Mouse (Mus musculus) monocyte, adult 5-6 weeks (primary cell): Measurements from ENCODE around the gene 9130023H24Rik. TPM values are rescaled to one million over a fixed set of nuclear protein-coding genes. Genes with fewer than 3 reads are reported as not detected.

Experiments used
- ATAC-seq: fragments of 153-309, 156-312 bp; replicated peaks from 2 replicates; pipeline ENCODE4 v1.8.0; 2017; ENCODE audit warnings: mild to moderate bottlenecking; ENCODE audit not compliant: low TSS enrichment, insufficient number of reproducible peaks, severe bottlenecking, poor library complexity, low FRiP score
- total RNA-seq: library from RNA; stranded (forward); fragments of 200-1000, 200-491, 200-594 nt; gene quantifications from 3 replicates; pipeline ENCODE4 v1.2.3, GENCODE M21; 2017

The 9130023H24Rik gene
- total RNA-seq, result 4.9 to 6.2 TPM (median 5.5 TPM) in 3 replicates

GRCm38 (mm10) chr7:128237927-128238778 is at the start of gene 9130023H24Rik:
9130023H24Rik (minus strand) TSS chr7:128238031.
- ATAC-seq, result peak; percentile 67

- no peak for ATAC-seq
These were observed 47.2 kb upstream of the 9130023H24Rik start for GRCm38 (mm10) chr7:128285060-128285459.

GRCm38 (mm10) chr7:128284047-128284446 is 46.2 kb upstream of the 9130023H24Rik start:
- no peak for ATAC-seq

GRCm38 (mm10) chr7:128282532-128283244 is 44.9 kb upstream of the 9130023H24Rik start:
- no peak for ATAC-seq

- ATAC-seq, result no peak
These were observed 43.9 kb upstream of the 9130023H24Rik start for GRCm38 (mm10) chr7:128281765-128282164.

GRCm38 (mm10) chr7:128279750-128280149 is 41.9 kb upstream of the 9130023H24Rik start:
- no peak for ATAC-seq

GRCm38 (mm10) chr7:128276051-128276450 is 38.2 kb upstream of the 9130023H24Rik start:
- ATAC-seq, result no peak

GRCm38 (mm10) chr7:128271496-128271895 is 33.7 kb upstream of the 9130023H24Rik start:
- ATAC-seq, result no peak

- ATAC-seq, result no peak
These were observed 32.6 kb upstream of the 9130023H24Rik start for GRCm38 (mm10) chr7:128270431-128270850.

- no peak for ATAC-seq
These were observed 30.0 kb upstream of the 9130023H24Rik start for GRCm38 (mm10) chr7:128267813-128268212.

- ATAC-seq, result no peak
These were observed 29.6 kb upstream of the 9130023H24Rik start for GRCm38 (mm10) chr7:128267391-128267790.

- no peak for ATAC-seq
These were observed 28.2 kb upstream of the 9130023H24Rik start for GRCm38 (mm10) chr7:128266056-128266455.

GRCm38 (mm10) chr7:128265411-128265810 is 27.6 kb upstream of the 9130023H24Rik start, which contains the start of gene Slc5a2:
Slc5a2 (plus strand) TSS chr7:128265657.
- ATAC-seq, result no peak

- no peak for ATAC-seq
These were observed 19.0 kb upstream of the 9130023H24Rik start for GRCm38 (mm10) chr7:128256783-128257334.

GRCm38 (mm10) chr7:128255757-128256156 is 17.9 kb upstream of the 9130023H24Rik start:
- no peak for ATAC-seq

GRCm38 (mm10) chr7:128254978-128255377 is 17.1 kb upstream of the 9130023H24Rik start:
- no peak for ATAC-seq

GRCm38 (mm10) chr7:128252609-128253008 is 14.8 kb upstream of the 9130023H24Rik start:
- ATAC-seq, result no peak

GRCm38 (mm10) chr7:128251946-128252345 is 14.1 kb upstream of the 9130023H24Rik start:
- ATAC-seq, result no peak

- no peak for ATAC-seq
These were observed 12.2 kb upstream of the 9130023H24Rik start for GRCm38 (mm10) chr7:128249998-128250397.
